Mouse (Mus musculus) erythroblast, embryonic 14.5 days (primary cell): ENCODE measurements around the gene Col4a3. TPM values are rescaled to one million over a fixed set of nuclear protein-coding genes. Genes with fewer than 3 reads are reported as not detected.

Experiments used
- H3K27me3 ChIP-seq: 2 replicates; pipeline ENCODE4 v1.6.1; 2012; ENCODE audit warnings: inconsistent platforms; ENCODE audit not compliant: control insufficient read depth
- H3K36me3 ChIP-seq: 2 replicates; pipeline ENCODE4 v1.6.1; 2012; ENCODE audit warnings: mild to moderate bottlenecking, inconsistent platforms; ENCODE audit not compliant: control insufficient read depth
- H3K4me1 ChIP-seq: 2 replicates; pipeline ENCODE4 v1.6.1; 2012; ENCODE audit warnings: inconsistent platforms; ENCODE audit not compliant: control insufficient read depth
- H3K4me3 ChIP-seq: replicated peaks from 2 replicates; pipeline ENCODE3; 2012; ENCODE audit warnings: moderate library complexity, mild to moderate bottlenecking, inconsistent platforms
- H3K9me3 ChIP-seq: 2 replicates; pipeline ENCODE4 v1.6.1; 2012; ENCODE audit warnings: low read length, inconsistent platforms, mixed read lengths; ENCODE audit not compliant: control insufficient read depth
- GATA1 ChIP-seq: IDR thresholded peaks from 2 replicates; pipeline ENCODE4 v1.6.1; 2012; ENCODE audit warnings: low read length, inconsistent platforms, mixed read lengths
- TAL1 ChIP-seq: IDR thresholded peaks from 3 replicates; pipeline ENCODE4 v1.6.1; 2012; ENCODE audit warnings: low read length, inconsistent platforms, mixed read lengths
- polyA plus RNA-seq: library from polyadenylated mRNA; stranded (reverse); fragments of >175 nt; gene quantifications from 2 replicates; pipeline ENCODE4 v1.2.3, GENCODE M21; 2012

The Col4a3 gene
- polyA plus RNA-seq, 1 experiment, result 0.01 TPM

DNA sequence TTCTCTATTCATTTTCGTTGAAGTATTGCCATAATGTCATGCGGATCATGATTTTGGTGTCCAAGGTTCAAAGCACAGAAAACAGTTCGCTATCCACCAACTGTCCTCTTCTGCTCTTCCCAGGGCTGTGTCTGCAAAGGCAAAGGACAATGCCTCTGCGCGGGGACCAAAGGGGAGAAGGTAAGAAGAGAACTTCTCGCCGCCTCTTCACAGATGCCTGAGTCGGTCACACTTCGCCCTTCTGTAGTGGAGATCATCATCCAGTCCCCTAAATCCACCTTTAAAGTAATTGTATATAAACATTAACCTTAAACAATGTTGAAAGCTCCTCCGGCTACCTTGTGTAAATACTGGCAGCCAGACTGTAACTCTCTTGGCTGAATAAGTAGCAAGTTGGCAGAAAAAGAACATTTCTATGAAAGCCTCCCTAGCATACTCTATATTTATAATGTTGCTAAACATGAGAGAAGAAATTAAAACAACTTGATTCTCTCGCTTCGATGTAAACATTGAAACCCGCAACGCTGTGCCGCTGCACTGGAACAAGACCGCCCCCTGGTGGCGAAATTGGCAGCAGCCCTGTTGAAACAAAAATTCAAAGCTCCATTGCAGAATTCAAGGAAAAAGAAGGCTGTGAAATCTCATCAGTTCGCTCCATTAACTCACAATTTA, 54.7 kb downstream of the Col4a3 start:
- no peak for TF ChIP-seq GATA1
- TF ChIP-seq TAL1, result no peak
- peak overlapping the region; percentile 38 for H3K4me3 ChIP-seq
- no peaks in the 10 kb centered on the region for H3K9me3 ChIP-seq
- H3K4me1 ChIP-seq, result peaks cover 24% of the 10 kb centered on the region
- no peaks in the 10 kb centered on the region for H3K36me3 ChIP-seq
- no peaks in the 10 kb centered on the region for H3K27me3 ChIP-seq

- peak overlapping the region; percentile 51 for H3K4me3 ChIP-seq
- no peaks in the 10 kb centered on the region for H3K9me3 ChIP-seq
- peaks cover 14% of the 10 kb centered on the region for H3K4me1 ChIP-seq
- no peaks in the 10 kb centered on the region for H3K27me3 ChIP-seq
- no peak for TF ChIP-seq GATA1
- peak; percentile 59 for TF ChIP-seq TAL1
- H3K36me3 ChIP-seq, result no peaks in the 10 kb centered on the region
These were observed 61.3 kb downstream of the Col4a3 start for GRCm38 (mm10) chr1:82647989-82648388.

DNA sequence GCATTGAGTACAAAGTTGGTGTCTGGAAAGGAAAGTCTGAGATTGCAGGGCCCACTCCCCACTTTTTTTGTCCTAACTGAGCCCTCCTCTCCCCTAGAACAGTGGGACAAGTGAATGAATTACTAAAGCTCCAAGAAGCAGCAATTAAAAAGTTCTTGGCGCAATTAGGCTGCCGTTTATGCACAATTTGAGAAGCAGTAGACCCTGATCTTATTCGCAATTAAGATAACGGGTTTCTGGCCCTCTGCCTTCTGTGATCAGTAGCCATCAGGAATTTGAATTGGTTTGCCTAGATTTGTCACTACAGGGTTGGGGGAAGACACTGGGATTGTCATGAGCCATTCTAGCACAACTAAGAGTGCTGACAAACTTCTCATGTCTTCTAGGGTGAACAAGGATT, 64.1 kb downstream of the Col4a3 start:
- Histone ChIP-seq H3K36me3 (no peaks in the 10 kb centered on the region), H3K4me1 (peaks cover 14% of the 10 kb centered on the region), H3K4me3 (no peak overlapping the region), H3K9me3 (no peaks in the 10 kb centered on the region), H3K27me3 (no peaks in the 10 kb centered on the region)
- no peak for TF ChIP-seq TAL1

- TF ChIP-seq GATA1, result no peak
- TF ChIP-seq TAL1, result no peak
- H3K9me3 ChIP-seq, result no peaks in the 10 kb centered on the region
- H3K4me3 ChIP-seq, result no peak overlapping the region
- no peaks in the 10 kb centered on the region; the same call in 1 of the 2 replicates for H3K4me1 ChIP-seq
- H3K27me3 ChIP-seq, result no peaks in the 10 kb centered on the region
- H3K36me3 ChIP-seq, result no peaks in the 10 kb centered on the region
These were observed 67.3 kb downstream of the Col4a3 start for GRCm38 (mm10) chr1:82654046-82654445.

- Histone ChIP-seq H3K4me1 (peaks cover 2% of the 10 kb centered on the region; the same call in 1 of the 2 replicates), H3K36me3 (no peaks in the 10 kb centered on the region), H3K9me3 (no peaks in the 10 kb centered on the region), H3K4me3 (no peak overlapping the region), H3K27me3 (no peaks in the 10 kb centered on the region)
- TF ChIP-seq GATA1, result no peak
- TF ChIP-seq TAL1, result no peak
These were observed 69.7 kb downstream of the Col4a3 start for GRCm38 (mm10) chr1:82656452-82656851.

DNA sequence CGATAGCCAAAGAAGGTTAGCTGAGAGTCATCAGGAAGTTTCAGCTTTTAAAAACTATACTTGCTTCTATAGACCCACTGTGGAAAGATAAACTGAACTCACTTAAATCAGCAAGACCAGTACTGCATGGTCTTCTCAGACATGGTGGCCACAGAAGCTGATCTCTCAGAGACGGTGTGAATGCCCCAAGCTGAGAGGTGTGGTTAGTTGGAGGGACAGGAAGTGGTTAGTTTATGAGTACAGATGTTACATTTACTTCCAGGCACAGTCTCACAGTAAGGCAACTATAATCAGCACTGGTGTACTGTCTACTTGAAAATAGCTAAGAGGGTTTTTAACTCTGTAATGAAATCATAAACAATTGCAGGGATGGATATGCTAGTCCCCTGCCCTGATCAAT, 75.5 kb downstream of the Col4a3 start:
- peaks cover 2% of the 10 kb centered on the region; the same call in 1 of the 2 replicates for H3K4me1 ChIP-seq
- H3K27me3 ChIP-seq, result no peaks in the 10 kb centered on the region
- H3K4me3 ChIP-seq, result no peak overlapping the region
- no peaks in the 10 kb centered on the region for H3K36me3 ChIP-seq
- no peak for TF ChIP-seq TAL1
- no peak for TF ChIP-seq GATA1
- no peaks in the 10 kb centered on the region for H3K9me3 ChIP-seq

- Histone ChIP-seq H3K36me3 (no peaks in the 10 kb centered on the region), H3K4me3 (no peak overlapping the region), H3K9me3 (no peaks in the 10 kb centered on the region), H3K27me3 (no peaks in the 10 kb centered on the region), H3K4me1 (peaks cover 2% of the 10 kb centered on the region; the same call in 1 of the 2 replicates)
- TF ChIP-seq TAL1 (no peak), GATA1 (no peak)
These were observed 76.8 kb downstream of the Col4a3 start for GRCm38 (mm10) chr1:82663522-82663921.

DNA sequence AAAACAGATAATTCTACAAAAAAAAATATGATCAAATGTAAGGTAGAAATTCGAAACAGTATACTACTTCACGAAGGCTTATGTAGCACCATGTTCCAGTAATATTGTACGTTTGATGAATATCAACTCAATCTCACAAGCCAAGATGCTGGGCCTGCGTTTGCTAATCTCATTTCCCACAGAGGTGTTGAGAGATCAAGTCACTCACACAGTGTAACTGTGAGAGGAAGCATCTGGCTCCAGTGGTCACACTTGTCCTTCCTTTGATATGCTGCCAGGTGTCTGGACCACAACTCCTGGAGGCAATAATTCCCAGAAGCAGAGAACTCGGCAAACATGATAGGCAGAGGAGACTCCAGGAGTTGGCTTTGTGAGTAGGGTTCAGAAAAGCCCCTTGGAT, 99.6 kb downstream of the Col4a3 start:
- Histone ChIP-seq H3K4me1 (peaks cover 8% of the 10 kb centered on the region), H3K27me3 (no peaks in the 10 kb centered on the region), H3K36me3 (no peaks in the 10 kb centered on the region), H3K4me3 (no peak overlapping the region), H3K9me3 (no peaks in the 10 kb centered on the region)
- TF ChIP-seq TAL1 (no peak), GATA1 (no peak)

GRCm38 (mm10) chr1:82686866-82687265, 100.1 kb downstream of the Col4a3 start:
- no peaks in the 10 kb centered on the region for H3K27me3 ChIP-seq
- H3K9me3 ChIP-seq, result no peaks in the 10 kb centered on the region
- no peak for TF ChIP-seq TAL1
- no peak for TF ChIP-seq GATA1
- peaks cover 8% of the 10 kb centered on the region for H3K4me1 ChIP-seq
- no peak overlapping the region for H3K4me3 ChIP-seq
- no peaks in the 10 kb centered on the region for H3K36me3 ChIP-seq

- no peak for TF ChIP-seq TAL1
- no peak for TF ChIP-seq GATA1
- no peaks in the 10 kb centered on the region for H3K36me3 ChIP-seq
- H3K4me3 ChIP-seq, result no peak overlapping the region
- H3K27me3 ChIP-seq, result no peaks in the 10 kb centered on the region
- no peaks in the 10 kb centered on the region for H3K9me3 ChIP-seq
- H3K4me1 ChIP-seq, result peaks cover 8% of the 10 kb centered on the region
These were observed 101.2 kb downstream of the Col4a3 start for GRCm38 (mm10) chr1:82687931-82688330.
